Mouse (Mus musculus): Measurements from ENCODE around the gene Tgm3. TPM values are rescaled to one million over a fixed set of nuclear protein-coding genes. Genes with fewer than 3 reads are reported as not detected.

The Tgm3 gene
- polyA plus RNA-seq, 1 experiment from 2014 or later, result 0.06 TPM

GRCm38 (mm10) chr2:130047923-130048440 lies 35.8 kb downstream of the Tgm3 start:
- H3K36me3 ChIP-seq (ENCODE audit: control insufficient read depth, insufficient read depth), result no peaks in the 10 kb centered on the region
- no peak overlapping the region for H3K4me2 ChIP-seq (ENCODE audit: low read length)
- WGBS, result 79% methylated on average over 13 of the region's 13 CpGs
- H3K4me3 ChIP-seq (replicated peaks; ENCODE audit: low read length), result no peak overlapping the region
- no peaks in the 10 kb centered on the region for H3K4me1 ChIP-seq (replicated peaks; ENCODE audit: control insufficient read depth, insufficient read depth, low read length)
- no peaks in the 10 kb centered on the region for H3K27me3 ChIP-seq (replicated peaks; ENCODE audit: control insufficient read depth, insufficient read depth, low read length)
- H3K9ac ChIP-seq (replicated peaks; ENCODE audit: low read depth, low read length), result no peak overlapping the region
- no peak for ATAC-seq
- H3K27ac ChIP-seq (ENCODE audit: low read length), result no peak overlapping the region
- H3K9me3 ChIP-seq (ENCODE audit: control insufficient read depth, low read length), result no peaks in the 10 kb centered on the region

GRCm38 (mm10) chr2:130048792-130049191 lies 36.6 kb downstream of the Tgm3 start:
- no peaks in the 10 kb centered on the region for H3K9me3 ChIP-seq (ENCODE audit: control insufficient read depth, low read length)
- no peak overlapping the region for H3K9ac ChIP-seq (replicated peaks; ENCODE audit: low read depth, low read length)
- H3K27ac ChIP-seq (ENCODE audit: low read length), result no peak overlapping the region
- no peak overlapping the region for H3K4me3 ChIP-seq (replicated peaks; ENCODE audit: low read length)
- H3K4me2 ChIP-seq (ENCODE audit: low read length), result no peak overlapping the region
- no peaks in the 10 kb centered on the region for H3K27me3 ChIP-seq (replicated peaks; ENCODE audit: control insufficient read depth, insufficient read depth, low read length)
- H3K36me3 ChIP-seq (ENCODE audit: control insufficient read depth, insufficient read depth), result no peaks in the 10 kb centered on the region
- no peaks in the 10 kb centered on the region for H3K4me1 ChIP-seq (replicated peaks; ENCODE audit: control insufficient read depth, insufficient read depth, low read length)
- ATAC-seq, result no peak
- 82% methylated on average over 6 of the region's 6 CpGs for WGBS

GRCm38 (mm10) chr2:130058149-130058548 lies 46.0 kb downstream of the Tgm3 start:
- peak; percentile 63; the same call in 1 of the 2 replicates for ATAC-seq
- Histone ChIP-seq H3K4me3 (replicated peaks; ENCODE audit: low read length) (no peak overlapping the region), H3K9me3 (ENCODE audit: control insufficient read depth, low read length) (no peaks in the 10 kb centered on the region), H3K4me1 (replicated peaks; ENCODE audit: control insufficient read depth, insufficient read depth, low read length) (no peaks in the 10 kb centered on the region), H3K27me3 (replicated peaks; ENCODE audit: control insufficient read depth, insufficient read depth, low read length) (no peaks in the 10 kb centered on the region), H3K9ac (replicated peaks; ENCODE audit: low read depth, low read length) (no peak overlapping the region), H3K36me3 (ENCODE audit: control insufficient read depth, insufficient read depth) (no peaks in the 10 kb centered on the region), H3K4me2 (ENCODE audit: low read length) (no peak overlapping the region), H3K27ac (ENCODE audit: low read length) (no peak overlapping the region)
- WGBS, result 52% methylated on average over 1 of the region's 1 CpGs

- Histone ChIP-seq H3K4me3 (replicated peaks; ENCODE audit: low read length) (no peak overlapping the region), H3K4me1 (replicated peaks; ENCODE audit: control insufficient read depth, insufficient read depth, low read length) (no peaks in the 10 kb centered on the region), H3K27ac (ENCODE audit: low read length) (no peak overlapping the region), H3K27me3 (replicated peaks; ENCODE audit: control insufficient read depth, insufficient read depth, low read length) (no peaks in the 10 kb centered on the region), H3K9ac (replicated peaks; ENCODE audit: low read depth, low read length) (no peak overlapping the region), H3K36me3 (ENCODE audit: control insufficient read depth, insufficient read depth) (no peaks in the 10 kb centered on the region), H3K4me2 (ENCODE audit: low read length) (no peak overlapping the region), H3K9me3 (ENCODE audit: control insufficient read depth, low read length) (no peaks in the 10 kb centered on the region)
- no peak for ATAC-seq
- WGBS, result 20% methylated on average over 3 of the region's 3 CpGs
Observed at GRCm38 (mm10) chr2:130068228-130068627, 56.1 kb downstream of the Tgm3 start.

GRCm38 (mm10) chr2:130070396-130070795 lies 58.2 kb downstream of the Tgm3 start:
- no peak overlapping the region for H3K9ac ChIP-seq (replicated peaks; ENCODE audit: low read depth, low read length)
- H3K27ac ChIP-seq (ENCODE audit: low read length), result no peak overlapping the region
- H3K36me3 ChIP-seq (ENCODE audit: control insufficient read depth, insufficient read depth), result no peaks in the 10 kb centered on the region
- H3K27me3 ChIP-seq (replicated peaks; ENCODE audit: control insufficient read depth, insufficient read depth, low read length), result no peaks in the 10 kb centered on the region
- ATAC-seq, result no peak
- no peaks in the 10 kb centered on the region for H3K4me1 ChIP-seq (replicated peaks; ENCODE audit: control insufficient read depth, insufficient read depth, low read length)
- 83% methylated on average over 2 of the region's 2 CpGs for WGBS
- no peak overlapping the region for H3K4me2 ChIP-seq (ENCODE audit: low read length)
- H3K9me3 ChIP-seq (ENCODE audit: control insufficient read depth, low read length), result no peaks in the 10 kb centered on the region
- H3K4me3 ChIP-seq (replicated peaks; ENCODE audit: low read length), result no peak overlapping the region

Small RNA genes lying within 50 kb of the gene (microRNA-seq; reads per million reads assigned to microRNA genes)
- gene Mir6339, result not detected

Other genes with a start within 250 kb of the Tgm3 start
- gene Stk35, start 211.8 kb upstream of the Tgm3 start, polyA plus RNA-seq (2015; fragmentation: Nextera tagmentation; extraction: Ambion mirVana), result 9.0 and 9.4 TPM in 2 replicates
- 0.10 and 0.11 TPM in 2 replicates for gene Tgm6, start 100.1 kb downstream of the Tgm3 start, polyA plus RNA-seq (2015; fragmentation: Nextera tagmentation; extraction: Ambion mirVana)
- gene Snrpb, start 167.1 kb downstream of the Tgm3 start, polyA plus RNA-seq (2015; fragmentation: Nextera tagmentation; extraction: Ambion mirVana), result 418 TPM in 2 replicates
- not detected in 2 replicates for gene Tmc2, start 182.8 kb downstream of the Tgm3 start, polyA plus RNA-seq (2015; fragmentation: Nextera tagmentation; extraction: Ambion mirVana)

All from forebrain, embryonic 16.5 days (tissue).